ENCODE assay signal across 20 mouse cellular contexts in genomic region chr12:18224516-18224915, GRCm38 (mm10).
"Had no signal": no experiment of that assay in that cellular context is flagged by ENCODE, and none has a peak within 500 bp of the region (broad histone marks: within the 10 kb centered on the region; RNA-seq: fewer than 3 reads in every experiment).

No protein-coding gene starts in this region.

- H3K9ac ChIP-seq: kidney, embryonic 15.5 days; limb, embryonic 12.5 days; limb, embryonic 15.5 days; liver, embryonic 13.5 days; midbrain, embryonic 13.5 days; neural tube, embryonic 12.5 days; neural tube, embryonic 15.5 days had no signal

- DNase-seq: kidney, adult 2 months; kidney, postnatal 10 days; kidney, postnatal 4 days; left cerebral cortex, postnatal 4 days; liver, embryonic 13.5 days; lung, adult 2 months; right cerebral cortex, adult 18-20 months; right cerebral cortex, postnatal 14 days; right cerebral cortex, postnatal 4 days; thymus, postnatal 25 days had no signal

- ATAC-seq: lung, postnatal 0 days; midbrain, embryonic 13.5 days had no signal

- H3K27ac ChIP-seq: kidney, embryonic 15.5 days; limb, embryonic 12.5 days; limb, embryonic 15.5 days; liver, embryonic 13.5 days; midbrain, embryonic 10.5 days; midbrain, embryonic 13.5 days; neural tube, embryonic 12.5 days; neural tube, embryonic 15.5 days; stomach, postnatal 0 days had no signal

- H3K4me1 ChIP-seq: kidney, embryonic 15.5 days; limb, embryonic 12.5 days; limb, embryonic 15.5 days; liver, embryonic 13.5 days; megakaryocyte, embryonic 14.5 days; midbrain, embryonic 10.5 days; midbrain, embryonic 13.5 days; neural tube, embryonic 12.5 days; neural tube, embryonic 15.5 days had no signal

- H3K4me3 ChIP-seq: kidney, embryonic 15.5 days; limb, embryonic 12.5 days; limb, embryonic 15.5 days; liver, embryonic 13.5 days; midbrain, embryonic 10.5 days; midbrain, embryonic 13.5 days; neural tube, embryonic 12.5 days; neural tube, embryonic 15.5 days had no signal

- H3K4me2 ChIP-seq: kidney, embryonic 15.5 days; limb, embryonic 12.5 days; limb, embryonic 15.5 days; liver, embryonic 13.5 days; midbrain, embryonic 13.5 days; neural tube, embryonic 12.5 days; neural tube, embryonic 15.5 days had no signal

- H3K27me3 ChIP-seq: kidney, embryonic 15.5 days; limb, embryonic 12.5 days; limb, embryonic 15.5 days; liver, embryonic 13.5 days; megakaryocyte, embryonic 14.5 days; midbrain, embryonic 13.5 days; neural tube, embryonic 12.5 days; neural tube, embryonic 15.5 days had no signal

- H3K36me3 ChIP-seq: kidney, embryonic 15.5 days; limb, embryonic 12.5 days; limb, embryonic 15.5 days; liver, embryonic 13.5 days; midbrain, embryonic 10.5 days; midbrain, embryonic 13.5 days; neural tube, embryonic 12.5 days; neural tube, embryonic 15.5 days had no signal
